Mouse (Mus musculus) hindbrain, embryonic 11.5 days (tissue): ENCODE data around the gene Rassf7. TPM values are rescaled to one million over a fixed set of nuclear protein-coding genes. Genes with fewer than 3 reads are reported as not detected.

Experiments
- ATAC-seq: fragments of 200-750 bp; cut with Nextera tagmentation; 2 replicates; pipeline ENCODE4 v1.8.0; 2017; ENCODE audit warnings: mild to moderate bottlenecking, moderate TSS enrichment, moderate library complexity; ENCODE audit not compliant: low FRiP score
- DNase-seq: peaks from one replicate; pipeline ENCODE4 v3.0.0-alpha.2; 2015; ENCODE audit warnings: low spot score
- H3K27ac ChIP-seq: fragments of 300-500 bp; sonication (generic); 2 replicates; pipeline ENCODE4 v1.5.1; 2014; ENCODE audit warnings: mild to moderate bottlenecking, low read depth, low read length
- H3K27me3 ChIP-seq: fragments of 300-500 bp; sonication (generic); 2 replicates; pipeline ENCODE4 v1.6.1; 2014; ENCODE audit warnings: mild to moderate bottlenecking, low read length, moderate library complexity, mixed read lengths; ENCODE audit not compliant: control insufficient read depth, insufficient read depth
- H3K36me3 ChIP-seq: fragments of 300-500 bp; sonication (generic); 2 replicates; pipeline ENCODE4 v1.6.1; 2014; ENCODE audit warnings: mild to moderate bottlenecking, low read length, moderate library complexity, mixed read lengths; ENCODE audit not compliant: control insufficient read depth, insufficient read depth
- H3K4me1 ChIP-seq: fragments of 300-500 bp; sonication (generic); replicated peaks from 2 replicates; pipeline ENCODE4 v1.6.1; 2014; ENCODE audit warnings: low read length, mixed read lengths; ENCODE audit not compliant: control insufficient read depth, insufficient read depth
- H3K4me2 ChIP-seq: fragments of 300-500 bp; sonication (generic); replicated peaks from 2 replicates; pipeline ENCODE4 v1.6.1; 2014; ENCODE audit warnings: mild to moderate bottlenecking, low read depth, low read length
- H3K4me3 ChIP-seq: fragments of 300-500 bp; sonication (generic); 2 replicates; pipeline ENCODE4 v1.5.1; 2014; ENCODE audit warnings: low read depth, low read length
- H3K9ac ChIP-seq: fragments of 300-500 bp; sonication (generic); 2 replicates; pipeline ENCODE4 v1.6.1; 2014; ENCODE audit warnings: low read depth, low read length
- H3K9me3 ChIP-seq: fragments of 300-500 bp; sonication (generic); 2 replicates; pipeline ENCODE4 v1.6.1; 2016; ENCODE audit warnings: low read length; ENCODE audit not compliant: control insufficient read depth
- WGBS: fragments of 180-500 bp; shearing (Covaris S2); extraction: QIAGEN DNeasy Blood & Tissue Kit; methylation state at CpG from one replicate; pipeline ENCODE4 v1.1.7; 2014; 5-methylcytosine and 5-hydroxymethylcytosine counted together
- polyA plus RNA-seq: library from polyadenylated mRNA; unstranded; fragments of >200 nt; fragmentation: Nextera tagmentation; extraction: Ambion mirVana; gene quantifications from 2 replicates; pipeline ENCODE4 v1.2.1, GENCODE M21; 2014

Gene Rassf7
- polyA plus RNA-seq, 1 experiment from 2014 or later: 37.8 TPM

DNA sequence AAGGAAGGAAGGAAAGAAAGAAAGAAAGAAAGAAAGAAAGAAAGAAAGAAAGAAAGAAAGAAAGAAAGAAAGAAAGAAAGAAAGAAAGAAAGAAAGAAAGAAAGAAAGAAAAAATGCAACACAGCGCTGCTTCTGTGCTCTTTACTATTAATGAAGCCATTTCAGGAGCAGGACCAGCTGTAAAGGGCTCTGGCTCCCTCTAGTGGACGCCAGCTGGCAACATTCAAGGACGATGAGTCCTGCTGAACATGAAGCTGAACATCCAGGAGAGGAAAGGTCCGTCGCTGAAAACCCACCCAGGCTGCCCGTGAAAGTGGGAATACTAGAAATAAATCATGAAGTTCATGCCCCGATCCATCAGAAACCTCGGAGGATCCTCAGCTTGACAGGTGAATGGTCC, 39.5 kb upstream of the Rassf7 start:
- WGBS: 2% methylated on average over 8 of the region's 8 CpGs
- Histone ChIP-seq H3K27ac (no peak overlapping the region), H3K4me2 (no peak overlapping the region), H3K4me1 (no peaks in the 10 kb centered on the region), H3K9me3 (no peaks in the 10 kb centered on the region), H3K27me3 (no peaks in the 10 kb centered on the region), H3K9ac (no peak overlapping the region), H3K36me3 (no peaks in the 10 kb centered on the region), H3K4me3 (no peak overlapping the region)
- DNase-seq (peak; percentile 93), ATAC-seq (no peak)

DNA sequence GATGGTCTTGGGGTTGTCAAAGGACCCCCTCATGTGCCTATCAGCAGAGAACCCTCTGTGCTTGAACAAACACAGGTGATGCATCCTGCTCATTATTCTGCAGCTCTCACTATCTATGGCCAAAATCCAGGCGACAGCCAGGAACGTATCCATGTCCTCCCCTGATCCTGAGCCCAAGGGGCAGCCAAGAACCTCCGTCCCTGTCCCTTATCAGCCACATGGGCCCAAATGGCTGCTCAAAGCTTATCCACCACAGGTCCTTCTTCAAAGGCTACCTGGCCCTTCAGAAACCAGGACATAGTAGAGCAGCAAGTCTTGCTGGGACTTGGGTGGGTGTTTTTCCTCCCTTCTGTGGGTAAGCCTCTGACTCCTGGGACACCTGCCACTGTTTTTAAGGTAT, 27.5 kb upstream of the Rassf7 start:
- Histone ChIP-seq H3K27ac (no peak overlapping the region), H3K9ac (no peak overlapping the region), H3K4me3 (no peak overlapping the region), H3K9me3 (no peaks in the 10 kb centered on the region), H3K36me3 (0 out of 2 replicates have a peak, but pooled peaks cover 3% of the 10 kb centered on the region), H3K4me1 (peaks cover 3% of the 10 kb centered on the region; the same call in 1 of the 2 replicates), H3K4me2 (no peak overlapping the region), H3K27me3 (no peaks in the 10 kb centered on the region)
- 77% methylated on average over 3 of the region's 3 CpGs for WGBS
- DNase-seq (no peak), ATAC-seq (no peak)

DNA sequence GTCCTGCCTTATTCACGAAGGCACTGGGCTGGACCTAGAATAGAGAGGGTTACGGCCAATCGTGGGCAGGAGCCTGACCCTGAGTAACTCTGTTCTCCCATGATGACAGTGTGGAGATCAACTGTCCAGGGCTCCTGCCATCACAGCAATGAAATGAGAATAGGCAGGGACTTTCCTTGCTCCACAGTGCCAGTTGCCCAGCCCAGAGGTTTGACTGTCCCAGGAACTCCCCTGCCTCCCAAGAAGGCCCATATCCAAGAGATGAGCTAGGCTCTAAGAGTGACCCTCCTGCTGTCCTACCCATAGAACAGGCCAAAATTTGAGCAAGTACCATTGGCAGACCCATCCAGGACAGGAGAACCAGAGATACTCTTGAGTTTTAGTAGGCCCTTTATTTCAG, 26.9 kb upstream of the Rassf7 start:
- Histone ChIP-seq H3K4me3 (no peak overlapping the region), H3K4me1 (peaks cover 3% of the 10 kb centered on the region; the same call in 1 of the 2 replicates), H3K9me3 (no peaks in the 10 kb centered on the region), H3K27ac (no peak overlapping the region), H3K4me2 (no peak overlapping the region), H3K9ac (no peak overlapping the region), H3K36me3 (0 out of 2 replicates have a peak, but pooled peaks cover 3% of the 10 kb centered on the region), H3K27me3 (no peaks in the 10 kb centered on the region)
- ATAC-seq (no peak), DNase-seq (no peak)
- 95% methylated on average over 3 of the region's 3 CpGs for WGBS

DNA sequence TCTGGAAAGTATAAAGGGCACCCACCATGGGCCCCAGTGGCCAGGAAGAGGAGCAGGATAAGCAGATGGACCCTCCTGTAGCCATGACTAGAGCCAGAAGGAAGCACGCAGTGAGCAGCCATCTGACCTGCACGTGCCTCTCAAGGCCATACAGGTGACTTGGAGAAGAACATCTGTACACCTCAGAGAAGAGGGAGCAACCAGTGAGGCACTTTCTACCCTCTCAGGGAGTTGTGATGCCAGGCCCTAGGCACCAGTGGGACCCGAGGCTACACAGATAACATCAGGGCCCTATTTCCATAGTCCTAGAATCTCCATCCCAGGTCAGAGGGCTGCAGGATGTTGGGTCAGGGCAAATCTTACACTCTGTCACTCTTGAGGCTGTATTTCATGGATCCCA, 25.4 kb upstream of the Rassf7 start:
- no peak overlapping the region for H3K4me3 ChIP-seq
- no peak overlapping the region for H3K4me2 ChIP-seq
- WGBS: 93% methylated on average over 3 of the region's 3 CpGs

GRCm38 (mm10) chr7:141191036-141191435, 24.6 kb upstream of the Rassf7 start:
- 93% methylated on average over 14 of the region's 14 CpGs for WGBS
- Histone ChIP-seq H3K4me1 (peaks cover 7% of the 10 kb centered on the region; the same call in 1 of the 2 replicates), H3K4me3 (no peak overlapping the region), H3K4me2 (no peak overlapping the region), H3K36me3 (0 out of 2 replicates have a peak, but pooled peaks cover 3% of the 10 kb centered on the region), H3K27ac (no peak overlapping the region), H3K27me3 (no peaks in the 10 kb centered on the region), H3K9ac (no peak overlapping the region), H3K9me3 (no peaks in the 10 kb centered on the region)
- ATAC-seq (no peak), DNase-seq (no peak)

More for the DNA sequence above, 25.4 kb upstream of the Rassf7 start:
- Histone ChIP-seq H3K4me1 (peaks cover 5% of the 10 kb centered on the region; the same call in 1 of the 2 replicates), H3K27me3 (no peaks in the 10 kb centered on the region), H3K27ac (no peak overlapping the region), H3K9ac (no peak overlapping the region), H3K36me3 (0 out of 2 replicates have a peak, but pooled peaks cover 3% of the 10 kb centered on the region), H3K9me3 (no peaks in the 10 kb centered on the region)
- DNase-seq: no peak
- no peak for ATAC-seq

- ATAC-seq (no peak), DNase-seq (no peak)
- Histone ChIP-seq H3K27me3 (no peaks in the 10 kb centered on the region), H3K9me3 (no peaks in the 10 kb centered on the region), H3K4me3 (peak overlapping the region; percentile 89; the same call in 1 of the 2 replicates), H3K4me1 (peaks cover 7% of the 10 kb centered on the region; the same call in 1 of the 2 replicates), H3K9ac (no peak overlapping the region), H3K4me2 (peak overlapping the region; percentile 96; the same call in 1 of the 2 replicates), H3K36me3 (0 out of 2 replicates have a peak, but pooled peaks cover 3% of the 10 kb centered on the region), H3K27ac (no peak overlapping the region)
- 91% methylated on average over 24 of the region's 24 CpGs for WGBS
These were observed 23.6 kb upstream of the Rassf7 start for GRCm38 (mm10) chr7:141191796-141192685.

DNA sequence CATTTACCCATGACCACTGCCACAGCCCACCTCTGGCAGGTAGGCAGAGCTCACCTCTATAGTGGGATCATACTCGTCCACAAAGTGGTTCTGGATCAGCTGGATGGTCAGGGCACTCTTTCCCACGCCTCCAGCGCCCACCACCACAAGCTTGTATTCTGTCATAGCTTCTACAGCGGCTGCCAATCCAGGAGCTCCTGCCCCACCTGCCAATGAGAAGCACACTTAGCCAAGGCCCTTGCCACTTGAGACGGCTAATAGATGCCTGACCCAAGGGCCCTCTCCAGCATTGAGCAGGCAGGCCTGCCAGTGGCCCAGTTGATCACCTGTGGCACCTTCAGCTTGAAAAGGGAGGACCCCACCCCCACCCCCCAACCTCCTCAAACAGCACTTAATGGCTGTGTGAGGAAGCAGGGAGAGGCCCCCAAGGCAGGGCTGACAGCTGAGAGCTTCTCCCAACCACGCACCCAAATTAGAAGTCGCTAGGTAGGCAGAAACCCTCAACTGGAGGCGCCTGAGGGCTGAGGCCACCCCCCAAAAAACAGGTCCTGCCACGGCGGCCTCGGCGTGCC, 22.8 kb upstream of the Rassf7 start:
- Histone ChIP-seq H3K36me3 (0 out of 2 replicates have a peak, but pooled peaks cover 3% of the 10 kb centered on the region), H3K9me3 (no peaks in the 10 kb centered on the region), H3K4me1 (peaks cover 7% of the 10 kb centered on the region; the same call in 1 of the 2 replicates), H3K27me3 (no peaks in the 10 kb centered on the region), H3K9ac (peak overlapping the region; percentile 81), H3K4me2 (peak overlapping the region; percentile 96), H3K27ac (no peak overlapping the region), H3K4me3 (peak overlapping the region; percentile 89)
- ATAC-seq (no peak), DNase-seq (no peak)
- WGBS: 28% methylated on average over 12 of the region's 12 CpGs

- 0 out of 2 replicates have a peak, but pooled peaks cover 3% of the 10 kb centered on the region for H3K36me3 ChIP-seq
- no peaks in the 10 kb centered on the region for H3K9me3 ChIP-seq
- DNase-seq (peak; percentile 61), ATAC-seq (no peak)
- no peaks in the 10 kb centered on the region for H3K27me3 ChIP-seq
- peak overlapping the region; percentile 89 for H3K4me3 ChIP-seq
- H3K27ac ChIP-seq: peak overlapping the region; percentile 79
- WGBS: under 1% methylated on average over 24 of the region's 43 CpGs
- H3K4me1 ChIP-seq: peaks cover 7% of the 10 kb centered on the region; the same call in 1 of the 2 replicates
- H3K9ac ChIP-seq: peak overlapping the region; percentile 81
- peak overlapping the region; percentile 96 for H3K4me2 ChIP-seq
These were observed 22.3 kb upstream of the Rassf7 start for GRCm38 (mm10) chr7:141193348-141193856.
